Mouse (Mus musculus) E14TG2a.4 (cell line): Measurements from ENCODE around the gene Clta.

Experiments used
- CTCF ChIP-seq: conservative IDR thresholded peaks from 2 replicates; pipeline ENCODE4 v1.5.1; 2014; ENCODE audit warnings: low read length
- NANOG ChIP-seq: IDR thresholded peaks from 2 replicates; pipeline ENCODE4 v1.6.1; 2014; ENCODE audit warnings: borderline replicate concordance, low read length, mixed read lengths
- POU5F1 ChIP-seq: IDR thresholded peaks from 2 replicates; pipeline ENCODE4 v1.6.1; 2014; ENCODE audit warnings: low read length, borderline replicate concordance

DNA sequence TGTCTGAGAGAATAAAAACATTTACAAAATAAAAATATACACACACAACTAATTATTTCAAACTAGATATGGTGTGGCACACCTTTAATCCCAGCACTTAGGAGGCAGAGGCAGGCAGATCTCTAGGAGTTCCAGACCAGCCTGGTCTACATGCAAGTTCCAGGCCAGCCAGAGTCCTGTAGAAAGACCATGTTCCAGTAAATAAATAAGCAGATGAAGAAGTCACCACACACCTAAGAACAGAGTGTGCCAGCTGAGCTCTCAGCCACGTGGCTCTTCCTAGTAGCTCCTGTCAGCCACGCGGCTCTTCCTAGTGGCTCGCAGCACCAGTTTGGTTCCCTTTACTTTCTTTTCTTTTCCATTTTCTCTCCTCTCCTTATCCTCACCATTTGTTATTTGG is 65.2 kb downstream of the Clta start:
- TF ChIP-seq CTCF: no peak
- TF ChIP-seq NANOG: no peak
- no peak for TF ChIP-seq POU5F1
